Mouse (Mus musculus) ES-E14 (cell line): ENCODE results near the gene Zbtb40.

ENCODE experiments used
- CHD2 ChIP-seq: IDR thresholded peaks from 2 replicates; pipeline ENCODE4 v1.6.1; 2014; ENCODE audit warnings: mild to moderate bottlenecking, low read depth, low read length, inconsistent platforms
- HCFC1 ChIP-seq: IDR thresholded peaks from 2 replicates; pipeline ENCODE4 v1.6.1; 2012; ENCODE audit warnings: low read length, inconsistent platforms, borderline replicate concordance; ENCODE audit not compliant: insufficient read depth
- MAFK ChIP-seq: IDR thresholded peaks from 2 replicates; pipeline ENCODE4 v1.6.1; 2014; ENCODE audit warnings: mild to moderate bottlenecking, low read depth, low read length, inconsistent platforms; ENCODE audit not compliant: insufficient read depth
- ZC3H11A ChIP-seq: IDR thresholded peaks from 2 replicates; pipeline ENCODE4 v1.6.1; 2012; ENCODE audit warnings: low read depth, mild to moderate bottlenecking, inconsistent platforms, low read length, borderline replicate concordance
- ZNF384 ChIP-seq: IDR thresholded peaks from 2 replicates; pipeline ENCODE4 v1.6.1; 2012; ENCODE audit warnings: low read depth, low read length, inconsistent platforms

GRCm38 (mm10) chr4:137027051-137027450 is 21.6 kb downstream of the Zbtb40 start:
- TF ChIP-seq MAFK (no peak), CHD2 (no peak), ZC3H11A (no peak), HCFC1 (no peak), ZNF384 (no peak)
